Mouse (Mus musculus) activated CD4-positive, CD25-positive, alpha-beta regulatory T cell, adult 4 months (primary cell): ENCODE results near the gene Fgfrl1. TPM values are rescaled to one million over a fixed set of nuclear protein-coding genes. Genes with fewer than 3 reads are reported as not detected.

Source experiments
- ATAC-seq: one replicate; pipeline ENCODE4 v1.8.0; 2017
- polyA plus RNA-seq, 2 experiments: library from polyadenylated mRNA; unstranded; fragments of 100-300 nt; shearing (Covaris generic); gene quantifications; one replicate each; pipeline ENCODE4 v1.2.1; 2017

Gene Fgfrl1
- not detected for polyA plus RNA-seq

GRCm38 (mm10) chr5:108692271-108692670 is at the start of gene Fgfrl1:
Gene Fgfrl1 (plus strand): TSS chr5:108692382.
- peak; percentile 48 for ATAC-seq

- ATAC-seq = no peak
Measured at GRCm38 (mm10) chr5:108643674-108644073, 48.5 kb upstream of the Fgfrl1 start.

- no peak for ATAC-seq
Measured at GRCm38 (mm10) chr5:108645651-108646342, 46.4 kb upstream of the Fgfrl1 start.

GRCm38 (mm10) chr5:108646343-108646660 is 45.9 kb upstream of the Fgfrl1 start:
- ATAC-seq = no peak

GRCm38 (mm10) chr5:108647311-108647710 is 44.9 kb upstream of the Fgfrl1 start:
- no peak for ATAC-seq

- ATAC-seq = no peak
Measured at GRCm38 (mm10) chr5:108647820-108648465, 44.2 kb upstream of the Fgfrl1 start.

- ATAC-seq = no peak
Measured at GRCm38 (mm10) chr5:108648937-108649576, 43.1 kb upstream of the Fgfrl1 start.

GRCm38 (mm10) chr5:108650341-108650740 is 41.8 kb upstream of the Fgfrl1 start:
- ATAC-seq = no peak

- no peak for ATAC-seq
Measured at GRCm38 (mm10) chr5:108651136-108651720, 41.0 kb upstream of the Fgfrl1 start.

- peak; percentile 85 for ATAC-seq
Measured at GRCm38 (mm10) chr5:108651823-108652222, 40.4 kb upstream of the Fgfrl1 start.

- no peak for ATAC-seq
Measured at GRCm38 (mm10) chr5:108653341-108653740, 38.8 kb upstream of the Fgfrl1 start.

- ATAC-seq = no peak
Measured at GRCm38 (mm10) chr5:108654444-108654990, 37.7 kb upstream of the Fgfrl1 start.

GRCm38 (mm10) chr5:108655381-108655780 is 36.8 kb upstream of the Fgfrl1 start:
- no peak for ATAC-seq

- ATAC-seq = no peak
Measured at GRCm38 (mm10) chr5:108655891-108656650, 36.1 kb upstream of the Fgfrl1 start.

- ATAC-seq = no peak
Measured at GRCm38 (mm10) chr5:108657406-108657805, 34.8 kb upstream of the Fgfrl1 start.

GRCm38 (mm10) chr5:108658611-108659010 is 33.6 kb upstream of the Fgfrl1 start:
- ATAC-seq = no peak

- ATAC-seq = peak; percentile 21
Measured at GRCm38 (mm10) chr5:108659698-108660631, 32.2 kb upstream of the Fgfrl1 start, which contains the start of gene Idua. Gene Idua (plus strand): TSS chr5:108660331.

- ATAC-seq = peak; percentile 96
Measured at GRCm38 (mm10) chr5:108660632-108661268, 31.4 kb upstream of the Fgfrl1 start.

- ATAC-seq = no peak
Measured at GRCm38 (mm10) chr5:108662772-108663171, 29.4 kb upstream of the Fgfrl1 start.

GRCm38 (mm10) chr5:108665066-108665465 is 27.1 kb upstream of the Fgfrl1 start:
- ATAC-seq = no peak

- no peak for ATAC-seq
Measured at GRCm38 (mm10) chr5:108667370-108667769, 24.8 kb upstream of the Fgfrl1 start.
